Mouse (Mus musculus) hindbrain, postnatal 0 days (tissue): ENCODE results near the gene Psmd3. TPM values are rescaled to one million over a fixed set of nuclear protein-coding genes. Genes with fewer than 3 reads are reported as not detected.
A peak's percentile ranks its signal among the peaks of the same experiment; 100 is the strongest.

Source experiments
- ATAC-seq: fragments of 200-750 bp; cut with Nextera tagmentation; 2 replicates; pipeline ENCODE4 v1.8.0; 2017; ENCODE audit warnings: mild to moderate bottlenecking, moderate TSS enrichment, moderate library complexity
- DNase-seq: peaks from one replicate; pipeline ENCODE4 v3.0.0-alpha.2; 2015; ENCODE audit warnings: low spot score
- H3K27ac ChIP-seq: fragments of 300-500 bp; sonication (generic); 2 replicates; pipeline ENCODE4 v1.5.1; 2014; ENCODE audit warnings: mild to moderate bottlenecking
- H3K27me3 ChIP-seq: fragments of 300-500 bp; sonication (generic); 2 replicates; pipeline ENCODE4 v1.6.1; 2014; ENCODE audit warnings: low read length, mixed read lengths; ENCODE audit not compliant: insufficient read depth
- H3K36me3 ChIP-seq: fragments of 300-500 bp; sonication (generic); 2 replicates; pipeline ENCODE4 v1.6.1; 2014; ENCODE audit warnings: low read length, mixed read lengths; ENCODE audit not compliant: insufficient read depth
- H3K4me1 ChIP-seq: fragments of 300-500 bp; sonication (generic); 2 replicates; pipeline ENCODE4 v1.6.1; 2014; ENCODE audit warnings: antibody characterized with exemption, low read length, mixed read lengths; ENCODE audit not compliant: insufficient read depth
- H3K4me2 ChIP-seq: fragments of 300-500 bp; sonication (generic); 2 replicates; pipeline ENCODE4 v1.6.1; 2014; ENCODE audit warnings: low read depth, mild to moderate bottlenecking, low read length, moderate library complexity, mixed read lengths
- H3K4me3 ChIP-seq: fragments of 300-500 bp; sonication (generic); 2 replicates; pipeline ENCODE4 v1.5.1; 2014; ENCODE audit warnings: low read length
- H3K9ac ChIP-seq: fragments of 300-500 bp; sonication (generic); replicated peaks from 2 replicates; pipeline ENCODE4 v1.6.1; 2014; ENCODE audit warnings: mild to moderate bottlenecking, low read length, moderate library complexity, mixed read lengths
- H3K9me3 ChIP-seq: fragments of 300-500 bp; sonication (generic); 2 replicates; pipeline ENCODE4 v1.6.1; 2016; ENCODE audit warnings: low read length, mixed read lengths
- CTCF ChIP-seq: IDR thresholded peaks from 2 replicates; pipeline ENCODE4 v1.5.1; 2016; ENCODE audit warnings: antibody characterized with exemption, control low read depth, low read depth
- WGBS: fragments of 180-500 bp; shearing (Covaris S2); extraction: QIAGEN DNeasy Blood & Tissue Kit; methylation state at CpG from one replicate; pipeline ENCODE4 v1.1.7; 2014; 5-methylcytosine and 5-hydroxymethylcytosine counted together
- polyA plus RNA-seq: library from polyadenylated mRNA; unstranded; fragments of >200 nt; fragmentation: Nextera tagmentation; extraction: Ambion mirVana; gene quantifications from 2 replicates; pipeline ENCODE4 v1.2.1, GENCODE M21; 2015
- total RNA-seq: library from RNA; depleted of rRNA; stranded (reverse); fragments of >200 nt; gene quantifications from 2 replicates; pipeline ENCODE4 v1.2.3, GENCODE M21; 2014

Gene Psmd3
- total and polyA plus RNA-seq, 2 experiments from 2014 or later, result 143 to 190 TPM

GRCm38 (mm10) chr11:98696454-98697216 lies 14.3 kb downstream of the Psmd3 start:
- no peak for ATAC-seq
- no peaks in the 10 kb centered on the region for H3K4me1 ChIP-seq
- WGBS, result 82% methylated on average over 14 of the region's 14 CpGs
- no peak overlapping the region for H3K9ac ChIP-seq
- no peak overlapping the region for H3K4me3 ChIP-seq
- no peaks in the 10 kb centered on the region for H3K27me3 ChIP-seq
- peaks cover 35% of the 10 kb centered on the region for H3K36me3 ChIP-seq
- H3K27ac ChIP-seq, result no peak overlapping the region
- H3K4me2 ChIP-seq, result no peak overlapping the region
- no peak for DNase-seq
- no peak for TF ChIP-seq CTCF
- H3K9me3 ChIP-seq, result no peaks in the 10 kb centered on the region

DNA sequence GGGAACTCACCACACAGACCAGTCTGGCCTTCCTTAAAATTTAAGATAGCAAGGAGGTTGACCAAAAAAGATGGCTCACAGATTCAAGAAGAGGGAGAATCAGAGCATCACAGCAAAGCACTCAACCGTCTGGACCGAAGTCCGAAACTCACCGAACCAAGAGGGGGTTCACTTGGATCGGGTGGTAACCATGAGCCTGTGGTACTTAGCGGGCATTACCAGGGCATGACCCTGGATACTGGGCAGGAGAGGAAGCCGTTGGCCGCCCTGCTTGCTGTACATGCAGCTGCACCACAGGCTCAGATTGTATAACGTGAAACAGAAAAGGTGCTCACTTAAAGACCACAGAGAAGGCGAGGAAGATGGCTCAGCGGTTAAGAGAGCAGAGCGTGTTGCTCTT lies 14.9 kb downstream of the Psmd3 start:
- Histone ChIP-seq H3K36me3 (peaks cover 29% of the 10 kb centered on the region), H3K9ac (no peak overlapping the region), H3K27me3 (no peaks in the 10 kb centered on the region), H3K9me3 (no peaks in the 10 kb centered on the region), H3K4me1 (no peaks in the 10 kb centered on the region), H3K27ac (no peak overlapping the region), H3K4me2 (no peak overlapping the region), H3K4me3 (no peak overlapping the region)
- no peak for TF ChIP-seq CTCF
- DNase-seq (no peak), ATAC-seq (no peak)
- WGBS, result 91% methylated on average over 12 of the region's 12 CpGs

GRCm38 (mm10) chr11:98698849-98699640 lies 16.7 kb downstream of the Psmd3 start:
- no peak for ATAC-seq
- no peaks in the 10 kb centered on the region for H3K4me1 ChIP-seq

DNA sequence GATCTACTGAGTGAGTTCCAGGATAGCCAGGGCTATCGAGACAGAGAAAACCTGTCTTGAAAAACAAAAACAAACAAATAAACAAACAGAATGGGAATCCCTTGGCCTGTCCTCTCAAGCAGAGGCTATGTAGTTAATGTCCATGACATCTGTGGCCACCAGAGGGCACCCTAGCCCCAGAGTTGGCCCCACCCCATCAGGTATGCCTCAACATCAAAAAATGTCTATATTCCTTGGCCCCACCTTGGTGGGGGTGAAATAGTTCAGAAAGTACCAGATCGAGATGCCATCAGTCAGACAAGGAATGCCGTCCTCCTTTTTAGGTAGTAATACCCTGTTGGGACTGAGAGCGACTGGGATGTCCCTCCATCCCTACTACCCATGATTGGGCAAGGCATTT lies 17.6 kb downstream of the Psmd3 start:
- H3K9ac ChIP-seq, result no peak overlapping the region
- H3K4me3 ChIP-seq, result no peak overlapping the region
- peaks cover 10% of the 10 kb centered on the region for H3K36me3 ChIP-seq
- no peaks in the 10 kb centered on the region for H3K9me3 ChIP-seq
- peak; percentile 90 for TF ChIP-seq CTCF
- peak; percentile 81 for DNase-seq
- H3K4me1 ChIP-seq, result no peaks in the 10 kb centered on the region
- peak; percentile 69 for ATAC-seq
- 35% methylated on average over 4 of the region's 4 CpGs for WGBS
- no peak overlapping the region for H3K27ac ChIP-seq
- no peaks in the 10 kb centered on the region for H3K27me3 ChIP-seq
- H3K4me2 ChIP-seq, result no peak overlapping the region

More at GRCm38 (mm10) chr11:98698849-98699640, 16.7 kb downstream of the Psmd3 start:
- DNase-seq, result no peak
- no peak for TF ChIP-seq CTCF
- H3K9me3 ChIP-seq, result no peaks in the 10 kb centered on the region
- H3K27ac ChIP-seq, result no peak overlapping the region
- no peak overlapping the region for H3K4me3 ChIP-seq
- peaks cover 15% of the 10 kb centered on the region for H3K36me3 ChIP-seq
- H3K9ac ChIP-seq, result no peak overlapping the region
- 82% methylated on average over 16 of the region's 16 CpGs for WGBS
- no peaks in the 10 kb centered on the region for H3K27me3 ChIP-seq
- H3K4me2 ChIP-seq, result no peak overlapping the region

DNA sequence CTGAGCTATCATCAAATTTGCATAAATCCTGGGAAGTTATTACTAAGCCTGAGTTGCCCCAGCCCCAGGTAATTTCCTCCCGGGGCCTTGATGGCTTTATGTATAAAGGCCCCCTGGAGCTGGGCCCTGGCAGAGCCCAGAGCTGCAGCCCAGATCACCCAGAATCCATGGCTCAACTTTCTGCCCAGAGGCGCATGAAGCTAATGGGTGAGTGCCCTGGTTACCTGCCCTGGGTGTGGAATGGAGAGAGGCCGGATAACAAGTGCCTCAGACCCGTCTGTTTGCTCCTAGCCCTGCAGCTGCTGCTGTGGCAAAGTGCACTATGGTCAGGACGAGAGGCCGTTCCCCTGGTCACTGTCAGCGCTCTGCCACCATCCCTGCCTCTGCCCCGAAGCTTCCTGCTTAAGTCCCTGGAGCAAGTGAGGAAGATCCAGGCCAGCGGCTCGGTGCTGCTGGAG lies 18.9 kb downstream of the Psmd3 start, which contains the start of gene Csf3:
TSS of gene Csf3 (plus strand) at position 51 of the 458 bp plus-strand sequence.
- Histone ChIP-seq H3K9ac (no peak within 1 kb of the TSS), H3K9me3 (no peaks in the 10 kb centered on the region), H3K4me2 (no peak within 1 kb of the TSS), H3K36me3 (peaks cover 8% of the 10 kb centered on the region; the same call in 1 of the 2 replicates), H3K27me3 (no peaks in the 10 kb centered on the region), H3K4me3 (no peak within 1 kb of the TSS), H3K4me1 (no peaks in the 10 kb centered on the region), H3K27ac (no peak within 1 kb of the TSS)
- DNase-seq (no peak), ATAC-seq (no peak)
- WGBS, result 44% methylated on average over 10 of the region's 10 CpGs
- TF ChIP-seq CTCF, result no peak

GRCm38 (mm10) chr11:98702323-98702722 lies 20.0 kb downstream of the Psmd3 start:
- DNase-seq (no peak), ATAC-seq (no peak)
- Histone ChIP-seq H3K4me3 (no peak overlapping the region), H3K27me3 (no peaks in the 10 kb centered on the region), H3K9ac (no peak overlapping the region), H3K36me3 (peaks cover 19% of the 10 kb centered on the region; the same call in 1 of the 2 replicates), H3K27ac (no peak overlapping the region), H3K4me2 (no peak overlapping the region), H3K4me1 (no peaks in the 10 kb centered on the region), H3K9me3 (no peaks in the 10 kb centered on the region)
- WGBS, result 64% methylated on average over 5 of the region's 5 CpGs
- no peak for TF ChIP-seq CTCF
